Mouse (Mus musculus): ENCODE data around the gene Cops7a. TPM values are rescaled to one million over a fixed set of nuclear protein-coding genes. Genes with fewer than 3 reads are reported as not detected.

Cops7a gene
- polyA plus RNA-seq, 1 experiment from 2014 or later = 119 TPM

GRCm38 (mm10) chr6:124930754-124931524 lies 34.4 kb downstream of the Cops7a start, which contains the start of gene Mlf2:
Gene Mlf2 (plus strand): TSS chr6:124931386.
- Histone ChIP-seq H3K27ac (peak within 1 kb of the TSS; percentile 97), H3K4me3 (peak within 1 kb of the TSS; percentile 93), H3K9me3 (no peaks in the 10 kb centered on the region), H3K36me3 (peaks cover 30% of the 10 kb centered on the region), H3K9ac (peak within 1 kb of the TSS; percentile 98), H3K4me2 (replicated peaks) (peak within 1 kb of the TSS; percentile 94), H3K4me1 (peaks cover 20% of the 10 kb centered on the region), H3K27me3 (no peaks in the 10 kb centered on the region)
- under 1% methylated on average over 49 of the region's 64 CpGs for WGBS
- ATAC-seq (ENCODE audit: insufficient number of reproducible peaks, insufficient read depth, low FRiP score, low TSS enrichment) = peak; percentile 93

GRCm38 (mm10) chr6:124930231-124930630 lies 35.1 kb downstream of the Cops7a start:
- 8% methylated on average over 1 of the region's 1 CpGs for WGBS
- H3K9me3 ChIP-seq = no peaks in the 10 kb centered on the region

GRCm38 (mm10) chr6:124925941-124926340 lies 39.4 kb downstream of the Cops7a start:
- Histone ChIP-seq H3K9ac (no peak overlapping the region), H3K4me2 (replicated peaks) (no peak overlapping the region), H3K27ac (peak overlapping the region; percentile 4; the same call in 1 of the 2 replicates), H3K27me3 (no peaks in the 10 kb centered on the region), H3K36me3 (no peaks in the 10 kb centered on the region), H3K4me3 (no peak overlapping the region), H3K9me3 (no peaks in the 10 kb centered on the region), H3K4me1 (peaks cover 17% of the 10 kb centered on the region)
- ATAC-seq (ENCODE audit: insufficient number of reproducible peaks, insufficient read depth, low FRiP score, low TSS enrichment) = no peak
- 44% methylated on average over 5 of the region's 5 CpGs for WGBS

More at GRCm38 (mm10) chr6:124930231-124930630, 35.1 kb downstream of the Cops7a start:
- Histone ChIP-seq H3K27me3 (no peaks in the 10 kb centered on the region), H3K4me2 (replicated peaks) (peak overlapping the region; percentile 94), H3K9ac (peak overlapping the region; percentile 52), H3K27ac (peak overlapping the region; percentile 97), H3K4me1 (peaks cover 23% of the 10 kb centered on the region), H3K4me3 (peak overlapping the region; percentile 93), H3K36me3 (peaks cover 22% of the 10 kb centered on the region)
- ATAC-seq (ENCODE audit: insufficient number of reproducible peaks, insufficient read depth, low FRiP score, low TSS enrichment) = no peak

- H3K27me3 ChIP-seq = no peaks in the 10 kb centered on the region
- H3K4me3 ChIP-seq = no peak overlapping the region
- H3K9me3 ChIP-seq = no peaks in the 10 kb centered on the region
- no peaks in the 10 kb centered on the region for H3K36me3 ChIP-seq
- 30% methylated on average over 12 of the region's 12 CpGs for WGBS
- ATAC-seq (ENCODE audit: insufficient number of reproducible peaks, insufficient read depth, low FRiP score, low TSS enrichment) = no peak
- H3K9ac ChIP-seq = no peak overlapping the region
- H3K4me1 ChIP-seq = peaks cover 22% of the 10 kb centered on the region
- no peak overlapping the region for H3K27ac ChIP-seq
- H3K4me2 ChIP-seq (replicated peaks) = no peak overlapping the region
These were observed 40.1 kb downstream of the Cops7a start for GRCm38 (mm10) chr6:124925173-124925793.

- H3K4me3 ChIP-seq = no peak overlapping the region
- 75% methylated on average over 4 of the region's 4 CpGs for WGBS
- H3K9ac ChIP-seq = no peak overlapping the region
- no peak for ATAC-seq (ENCODE audit: insufficient number of reproducible peaks, insufficient read depth, low FRiP score, low TSS enrichment)
- H3K27ac ChIP-seq = peak overlapping the region; percentile 100
- H3K27me3 ChIP-seq = no peaks in the 10 kb centered on the region
- H3K4me1 ChIP-seq = peaks cover 36% of the 10 kb centered on the region
- no peak overlapping the region for H3K4me2 ChIP-seq (replicated peaks)
- no peaks in the 10 kb centered on the region for H3K36me3 ChIP-seq
- no peaks in the 10 kb centered on the region for H3K9me3 ChIP-seq
These were observed 43.8 kb downstream of the Cops7a start for GRCm38 (mm10) chr6:124921539-124921938.

- Histone ChIP-seq H3K36me3 (no peaks in the 10 kb centered on the region), H3K9ac (peak overlapping the region; percentile 33), H3K4me3 (peak overlapping the region; percentile 93), H3K9me3 (no peaks in the 10 kb centered on the region), H3K27ac (peak overlapping the region; percentile 100), H3K27me3 (no peaks in the 10 kb centered on the region), H3K4me2 (replicated peaks) (peak overlapping the region; percentile 99), H3K4me1 (peaks cover 40% of the 10 kb centered on the region)
- 30% methylated on average over 9 of the region's 9 CpGs for WGBS
- no peak for ATAC-seq (ENCODE audit: insufficient number of reproducible peaks, insufficient read depth, low FRiP score, low TSS enrichment)
These were observed 44.8 kb downstream of the Cops7a start for GRCm38 (mm10) chr6:124920318-124921085.

GRCm38 (mm10) chr6:124919695-124920317 lies 45.5 kb downstream of the Cops7a start, which contains the start of gene Ptms:
Gene Ptms (minus strand): TSS chr6:124920103.
- peak within 1 kb of the TSS; percentile 99 for H3K4me2 ChIP-seq (replicated peaks)
- H3K9ac ChIP-seq = peak within 1 kb of the TSS; percentile 33
- peaks cover 43% of the 10 kb centered on the region for H3K4me1 ChIP-seq
- whole genome bisulfite sequencing = 1% methylated on average over 13 of the region's 13 CpGs
- H3K9me3 ChIP-seq = no peaks in the 10 kb centered on the region
- H3K4me3 ChIP-seq = peak within 1 kb of the TSS; percentile 93
- H3K36me3 ChIP-seq = peaks cover under 1% of the 10 kb centered on the region
- ATAC-seq (ENCODE audit: insufficient number of reproducible peaks, insufficient read depth, low FRiP score, low TSS enrichment) = peak; percentile 87
- no peaks in the 10 kb centered on the region for H3K27me3 ChIP-seq
- H3K27ac ChIP-seq = peak within 1 kb of the TSS; percentile 100

GRCm38 (mm10) chr6:124918890-124919627 lies 46.3 kb downstream of the Cops7a start:
- Histone ChIP-seq H3K4me1 (peaks cover 47% of the 10 kb centered on the region), H3K27me3 (no peaks in the 10 kb centered on the region), H3K9me3 (no peaks in the 10 kb centered on the region), H3K36me3 (peaks cover 8% of the 10 kb centered on the region), H3K9ac (peak overlapping the region; percentile 36), H3K27ac (peak overlapping the region; percentile 100), H3K4me3 (peak overlapping the region; percentile 93; the same call in 1 of the 2 replicates), H3K4me2 (replicated peaks) (peak overlapping the region; percentile 99)
- WGBS = 21% methylated on average over 13 of the region's 14 CpGs
- ATAC-seq (ENCODE audit: insufficient number of reproducible peaks, insufficient read depth, low FRiP score, low TSS enrichment) = no peak

GRCm38 (mm10) chr6:124918331-124918690 lies 47.0 kb downstream of the Cops7a start:
- Histone ChIP-seq H3K27me3 (no peaks in the 10 kb centered on the region), H3K9ac (peak overlapping the region; percentile 36), H3K4me1 (peaks cover 47% of the 10 kb centered on the region), H3K27ac (peak overlapping the region; percentile 100), H3K9me3 (no peaks in the 10 kb centered on the region), H3K36me3 (peaks cover 16% of the 10 kb centered on the region), H3K4me3 (peak overlapping the region; percentile 93), H3K4me2 (replicated peaks) (peak overlapping the region; percentile 99)
- ATAC-seq (ENCODE audit: insufficient number of reproducible peaks, insufficient read depth, low FRiP score, low TSS enrichment) = no peak
- 5% methylated on average over 7 of the region's 7 CpGs for WGBS

GRCm38 (mm10) chr6:124917518-124918330 lies 47.6 kb downstream of the Cops7a start:
- peak overlapping the region; percentile 100 for H3K9ac ChIP-seq
- H3K27ac ChIP-seq = peak overlapping the region; percentile 100
- H3K4me1 ChIP-seq = peaks cover 47% of the 10 kb centered on the region
- H3K4me2 ChIP-seq (replicated peaks) = peak overlapping the region; percentile 99
- no peaks in the 10 kb centered on the region for H3K9me3 ChIP-seq
- peaks cover 20% of the 10 kb centered on the region for H3K36me3 ChIP-seq
- H3K4me3 ChIP-seq = peak overlapping the region; percentile 93
- no peaks in the 10 kb centered on the region for H3K27me3 ChIP-seq
- WGBS = under 1% methylated on average over 84 of the region's 89 CpGs
- peak; percentile 76 for ATAC-seq (ENCODE audit: insufficient number of reproducible peaks, insufficient read depth, low FRiP score, low TSS enrichment)

Data from embryonic facial prominence, embryonic 12.5 days (tissue).